Mouse (Mus musculus): ENCODE data around the gene Dnase2b.

DNA sequence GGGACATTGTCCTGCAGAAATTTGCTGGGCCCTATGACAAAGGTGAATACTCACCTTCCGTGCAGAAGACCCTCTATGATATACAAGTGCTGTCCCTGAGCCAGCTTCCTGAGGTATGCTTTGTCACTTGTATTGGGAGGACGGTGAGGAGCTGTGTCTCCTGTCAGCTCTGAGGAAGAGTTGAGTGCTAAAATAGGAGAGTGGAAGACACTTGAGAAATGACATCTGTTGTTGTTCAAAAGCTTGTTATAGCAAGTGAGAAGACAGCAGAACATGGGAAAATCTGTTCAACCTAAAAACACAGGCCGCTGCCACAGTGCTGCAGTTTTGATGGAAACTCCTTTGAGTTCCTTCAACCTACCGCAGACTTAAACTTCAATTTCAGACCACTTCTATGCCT lies 10.4 kb upstream of the Dnase2b start:
- TF ChIP-seq CTCF (IDR thresholded peaks at IDR 0.05; ENCODE audit: low read depth) = no peak
- no peak for TF ChIP-seq EP300 (IDR thresholded peaks at IDR 0.05; ENCODE audit: low read depth)

Measured in liver, postnatal 0 days (tissue).